Mouse (Mus musculus): ENCODE data around the gene Irf5. TPM values are rescaled to one million over a fixed set of nuclear protein-coding genes. Genes with fewer than 3 reads are reported as not detected.
"Not testable (repeated sequence)": the region's sequence is repeated elsewhere in the genome, so short reads cannot be mapped to it uniquely, and the experiment has no call there.

Gene Irf5
- total RNA-seq, 1 experiment from 2014 or later = 154 TPM

DNA sequence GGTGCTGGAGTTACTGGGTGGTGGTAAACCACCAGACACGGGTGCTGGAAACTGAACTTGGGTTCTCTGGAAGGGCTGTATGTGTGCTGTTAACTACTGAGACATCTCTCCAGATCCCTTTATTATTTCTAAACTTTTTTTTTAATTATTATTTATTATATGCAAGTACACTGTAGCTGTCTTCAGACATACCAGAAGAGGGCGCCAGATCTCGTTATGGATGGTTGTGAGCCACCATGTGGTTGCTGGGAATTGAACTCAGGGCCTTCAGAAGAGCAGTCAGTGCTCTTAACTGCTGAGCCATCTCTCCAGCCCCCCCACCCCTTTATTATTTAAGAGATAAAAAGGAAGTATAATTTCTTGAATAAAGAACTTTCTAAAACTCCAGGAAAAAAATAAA is 50.0 kb downstream of the Irf5 start:
- not testable (repeated sequence) for ATAC-seq (ENCODE audit: extremely low read depth, insufficient number of reproducible peaks, low FRiP score, poor library complexity, severe bottlenecking)

DNA sequence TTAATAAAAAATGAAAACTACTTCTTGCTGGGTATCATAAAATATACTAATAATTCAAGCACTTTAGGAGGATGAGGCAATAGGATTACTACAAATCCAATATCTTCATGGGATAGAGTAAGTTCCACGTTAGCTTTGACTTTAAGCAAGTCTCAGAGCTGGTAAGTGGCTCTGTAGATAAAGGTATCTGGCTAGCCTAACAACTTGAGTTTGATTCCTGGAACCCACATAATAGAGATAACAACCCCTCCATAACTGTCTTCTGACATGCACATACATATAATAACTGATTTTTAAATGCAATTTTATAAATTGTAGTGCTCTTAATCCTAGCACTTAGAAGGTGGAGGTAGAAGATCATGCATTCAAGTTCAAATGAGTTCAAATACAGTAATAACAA is 54.3 kb downstream of the Irf5 start:
- no peak for ATAC-seq (ENCODE audit: extremely low read depth, insufficient number of reproducible peaks, low FRiP score, poor library complexity, severe bottlenecking)

- no peak for ATAC-seq (ENCODE audit: extremely low read depth, insufficient number of reproducible peaks, low FRiP score, poor library complexity, severe bottlenecking)
Measured at GRCm38 (mm10) chr6:29581202-29581601, 54.8 kb downstream of the Irf5 start.

Other genes with a start within 250 kb of the Irf5 start
- gene Fam71f2, start 247.0 kb upstream of the Irf5 start, total RNA-seq (2017) = 1.4 TPM in 1 of 2 replicates, not detected in the other
- not detected in 2 replicates for gene Fam71f1, start 207.5 kb upstream of the Irf5 start, total RNA-seq (2017)
- gene Calu, start 178.6 kb upstream of the Irf5 start, total RNA-seq (2017) = 53.7 and 63.9 TPM in 2 replicates
- not detected in 2 replicates for gene Opn1sw, start 138.2 kb upstream of the Irf5 start, total RNA-seq (2017)
- gene Ccdc136, start 130.3 kb upstream of the Irf5 start, total RNA-seq (2017) = 0.49 TPM in 1 of 2 replicates, not detected in the other
- not detected in 2 replicates for gene Flnc, start 93.4 kb upstream of the Irf5 start, total RNA-seq (2017)
- gene Atp6v1f, start 58.9 kb upstream of the Irf5 start, total RNA-seq (2017) = 99.2 and 132 TPM in 2 replicates
- gene Atp6v1fnb, start 55.2 kb upstream of the Irf5 start, total RNA-seq (2017) = 5.1 and 7.6 TPM in 2 replicates
- 0.12 TPM in 1 of 2 replicates, not detected in the other for gene Kcp, start 18.7 kb upstream of the Irf5 start, total RNA-seq (2017)
- 82.1 and 95.6 TPM in 2 replicates for gene Tnpo3, start 83.3 kb downstream of the Irf5 start, total RNA-seq (2017)
- gene Tspan33, start 167.6 kb downstream of the Irf5 start, total RNA-seq (2017) = 2.0 and 2.2 TPM in 2 replicates
- gene Smo, start 208.9 kb downstream of the Irf5 start, total RNA-seq (2017) = 0.12 TPM in 1 of 2 replicates, not detected in the other
- gene Ahcyl2, start 241.4 kb downstream of the Irf5 start, total RNA-seq (2017) = 30.8 and 53.1 TPM in 2 replicates